Mouse (Mus musculus) heart, postnatal 25 days (tissue): Measurements from ENCODE around the gene Tmprss15. TPM values are rescaled to one million over a fixed set of nuclear protein-coding genes. Genes with fewer than 3 reads are reported as not detected.

ENCODE experiments used
- DNase-seq: peaks from one replicate; pipeline ENCODE4 v3.0.0; 2022; ENCODE audit warnings: low spot score
- intact Hi-C: fragments of 180-260 bp; cut with DNase I; formaldehyde crosslinking; loops from one replicate; pipeline ENCODE4 v1.15.1; 2025
- total RNA-seq, 2 experiments: library from RNA; stranded (reverse); gene quantifications; 2 replicates each; pipeline ENCODE4 v1.2.3; 2021

Gene Tmprss15
- total RNA-seq = not detected

DNA sequence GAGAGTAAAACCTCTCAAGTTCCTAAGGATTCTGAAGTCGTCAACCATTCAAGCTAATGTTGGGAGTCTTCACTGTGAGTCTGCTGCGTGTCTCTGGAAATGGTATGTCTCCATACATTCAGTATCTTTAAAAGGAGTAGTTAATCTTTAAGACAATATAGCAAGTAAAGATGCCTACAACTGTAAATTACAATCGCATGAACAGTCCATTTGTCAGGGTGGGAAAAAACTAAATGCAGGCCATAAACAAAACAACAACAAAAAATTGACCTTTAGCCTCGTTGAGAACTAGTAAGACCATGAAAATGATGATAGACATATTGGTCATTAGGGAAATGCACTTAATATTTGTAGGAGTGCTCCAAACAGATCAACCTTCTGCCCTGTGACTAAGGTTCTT is at the start of gene Tmprss15:
TSS of gene Tmprss15 (minus strand) at position 101 of the 400 bp plus-strand sequence.
- intact Hi-C loops = no loop called here
- no peak for DNase-seq

DNA sequence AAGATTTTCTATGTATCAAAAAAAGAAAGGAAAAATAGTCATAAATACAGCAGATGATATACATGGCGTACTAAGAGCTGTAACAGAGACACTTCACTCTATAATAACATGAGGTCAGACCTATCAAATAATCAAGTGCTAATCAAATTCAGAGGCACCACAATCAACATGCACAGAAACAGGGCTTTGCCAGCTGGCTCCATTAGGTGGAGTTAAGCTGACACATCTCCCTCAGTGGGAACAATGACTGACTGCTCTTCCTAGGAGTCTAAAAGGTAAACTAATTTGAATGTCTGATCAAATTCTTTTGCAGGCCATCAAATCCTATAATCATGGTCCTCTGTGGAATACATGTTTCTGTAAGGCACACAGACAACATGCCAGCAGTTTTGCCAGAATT is 24.0 kb upstream of the Tmprss15 start:
- no peak for DNase-seq
- intact Hi-C loops = no loop called here

DNA sequence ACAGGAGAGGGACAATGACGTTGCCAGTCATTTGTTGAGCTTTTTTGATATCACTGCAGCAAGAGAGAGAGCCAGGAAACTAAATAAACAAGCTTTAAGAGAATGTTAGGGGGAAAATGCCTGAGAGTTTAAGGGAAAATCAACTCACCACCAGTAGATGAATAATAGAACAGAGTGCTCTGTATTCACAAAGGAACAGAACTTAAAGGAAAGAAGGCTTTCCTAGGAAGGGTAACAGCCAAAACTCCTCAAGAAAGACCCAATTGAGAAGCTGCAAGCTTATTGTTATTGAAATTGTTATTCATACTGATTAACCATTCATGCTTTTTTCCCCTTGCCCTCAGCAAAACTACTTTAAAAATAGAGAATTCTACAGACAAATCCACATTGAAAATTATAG is 18.6 kb upstream of the Tmprss15 start:
- DNase-seq = no peak
- intact Hi-C loops = no loop called here

GRCm38 (mm10) chr16:79108969-79109368 is 18.1 kb upstream of the Tmprss15 start:
- DNase-seq = no peak
- intact Hi-C loops = no loop called here

GRCm38 (mm10) chr16:79100325-79100724 is 9.4 kb upstream of the Tmprss15 start:
- no peak for DNase-seq
- intact Hi-C loops = no loop called here

GRCm38 (mm10) chr16:79098321-79098720 is 7.4 kb upstream of the Tmprss15 start:
- intact Hi-C loops = no loop called here
- DNase-seq = no peak

DNA sequence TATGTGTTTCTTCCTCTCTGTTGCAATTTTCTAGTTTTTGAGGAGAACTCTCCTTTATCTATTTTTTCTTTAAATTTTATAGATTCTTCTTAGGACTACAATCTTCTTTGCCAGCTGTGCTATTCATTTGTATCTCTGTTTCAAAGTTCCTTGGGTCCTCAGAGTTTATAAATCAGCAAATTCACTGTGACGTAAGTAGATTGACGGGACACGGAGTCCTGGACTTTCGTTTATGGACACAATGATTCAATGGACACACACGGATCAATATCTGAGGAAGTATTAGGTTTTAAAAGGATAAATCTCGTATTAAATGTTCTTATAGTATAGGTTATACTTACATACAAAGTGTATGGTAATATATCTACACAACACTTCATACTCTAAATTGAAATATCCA is 4.3 kb downstream of the Tmprss15 start:
- no peak for DNase-seq
- intact Hi-C loops = no loop called here

DNA sequence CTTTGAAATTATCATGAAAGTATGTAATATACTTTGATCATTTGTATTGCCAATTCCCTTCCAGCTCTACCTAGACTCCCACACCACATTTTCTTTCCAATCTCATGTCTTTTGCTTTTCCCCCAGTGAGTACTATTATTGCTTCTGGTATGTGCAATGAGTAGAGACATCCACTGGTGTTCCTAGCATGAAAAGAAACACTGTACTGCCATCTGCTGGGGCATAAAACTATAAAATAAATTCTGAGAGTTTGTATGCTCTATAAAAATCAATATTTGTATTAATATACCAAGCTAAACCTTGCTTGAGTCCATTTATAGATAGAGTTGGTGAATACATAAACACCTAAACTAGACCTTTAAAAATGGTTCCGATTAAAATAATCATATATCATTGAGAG is 27.0 kb downstream of the Tmprss15 start:
- no peak for DNase-seq
- intact Hi-C loops = loop anchor here (5.0 kb wide), 1 partner anchor 92 kb away; no protein-coding TSS in a partner anchor

DNA sequence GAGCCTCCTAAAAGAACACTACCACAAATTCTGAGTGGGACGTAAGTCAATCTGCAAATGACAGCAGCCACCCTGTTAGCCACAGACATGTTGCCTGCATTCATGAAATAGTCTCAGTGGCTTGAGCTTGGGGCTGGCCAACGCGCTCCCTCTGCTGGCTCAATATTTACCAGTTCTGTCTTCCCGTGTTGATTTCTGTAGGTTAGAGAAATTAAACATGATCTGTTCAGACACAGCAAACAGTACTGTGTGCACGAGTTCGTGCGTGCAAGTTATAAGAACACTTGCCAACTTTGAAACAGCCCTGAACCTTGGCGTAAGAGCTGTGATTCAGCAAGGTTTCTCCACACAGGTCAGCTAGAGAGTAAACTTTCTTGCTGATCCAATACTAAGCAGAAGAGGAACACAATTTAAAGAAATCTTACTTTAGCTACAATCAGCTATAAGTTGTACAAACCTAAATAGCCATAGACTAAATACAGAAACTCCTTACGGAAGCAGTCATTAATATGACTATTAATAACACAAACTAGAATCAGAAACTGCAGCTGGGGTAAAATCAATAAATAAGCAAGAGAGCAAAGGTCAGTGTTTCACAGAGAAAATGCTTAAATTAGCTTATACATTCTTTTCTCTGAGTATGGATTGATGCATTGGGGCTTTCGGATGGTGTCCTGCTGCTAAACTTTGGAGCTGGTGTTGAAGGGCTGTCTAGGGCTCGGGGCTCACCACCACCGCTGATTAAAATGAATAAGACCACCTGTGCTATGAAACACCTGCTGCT is 31.9 kb downstream of the Tmprss15 start:
- intact Hi-C loops = no loop called here
- no peak for DNase-seq

DNA sequence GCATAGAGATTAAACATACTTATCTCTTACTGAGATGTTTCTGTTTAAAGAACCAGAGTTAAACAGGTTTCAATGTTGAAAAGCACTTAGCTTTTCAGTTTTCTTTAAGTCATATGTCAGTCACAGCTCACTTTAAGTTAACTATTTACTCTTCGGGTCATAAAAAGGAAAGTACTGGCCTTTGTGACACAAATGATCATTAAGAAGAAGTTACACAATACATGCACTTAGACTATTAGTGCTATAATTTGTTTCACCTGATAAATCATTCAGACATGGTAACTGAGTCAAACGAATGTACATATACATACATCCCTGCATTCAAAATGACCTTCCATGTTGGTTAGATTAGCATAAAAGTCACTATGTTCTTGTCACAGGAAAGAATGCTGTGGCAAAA is 58.3 kb downstream of the Tmprss15 start:
- intact Hi-C loops = no loop called here
- no peak for DNase-seq

GRCm38 (mm10) chr16:79002812-79003211 is 88.1 kb downstream of the Tmprss15 start:
- DNase-seq = no peak

GRCm38 (mm10) chr16:79001679-79002078 is 89.2 kb downstream of the Tmprss15 start:
- intact Hi-C loops = no loop called here
- no peak for DNase-seq

More at GRCm38 (mm10) chr16:79002812-79003211, 88.1 kb downstream of the Tmprss15 start:
- intact Hi-C loops = no loop called here

GRCm38 (mm10) chr16:78976384-78976783 is 114.5 kb downstream of the Tmprss15 start:
- DNase-seq = no peak
- intact Hi-C loops = no loop called here

GRCm38 (mm10) chr16:78974099-78974498 is 116.8 kb downstream of the Tmprss15 start:
- no peak for DNase-seq
- intact Hi-C loops = loop anchor here (5.0 kb wide), 1 partner anchor 88 kb away; no protein-coding TSS in a partner anchor

- DNase-seq = no peak
- intact Hi-C loops = no loop called here
Observed at GRCm38 (mm10) chr16:78969091-78969731, 121.7 kb downstream of the Tmprss15 start.

GRCm38 (mm10) chr16:78957434-78957833 is 133.5 kb downstream of the Tmprss15 start:
- DNase-seq = no peak
- intact Hi-C loops = no loop called here

DNA sequence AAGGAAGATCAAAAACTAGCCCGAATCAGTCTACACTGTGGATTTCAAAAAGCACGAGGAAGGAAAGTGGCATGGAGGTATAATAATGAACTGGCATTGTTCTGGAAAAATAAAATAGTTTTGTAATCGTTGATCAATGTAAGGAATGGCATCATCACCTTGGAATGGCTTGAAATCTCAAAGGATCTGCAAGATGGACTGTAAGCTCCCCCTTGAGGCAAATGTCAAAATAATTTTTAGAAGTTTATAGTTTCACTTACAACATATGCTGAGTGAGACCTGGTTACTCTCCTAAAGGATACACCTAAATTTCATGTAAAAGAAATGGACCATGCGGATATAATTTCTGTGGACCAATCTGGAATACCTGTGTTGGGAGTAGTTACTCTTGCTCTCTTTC is 140.5 kb downstream of the Tmprss15 start:
- intact Hi-C loops = loop anchor here (5.0 kb wide), 1 partner anchor 753 kb away; no protein-coding TSS in a partner anchor
- DNase-seq = no peak

- intact Hi-C loops = no loop called here
- DNase-seq = no peak
Observed at GRCm38 (mm10) chr16:78937755-78938154, 153.1 kb downstream of the Tmprss15 start.

GRCm38 (mm10) chr16:78934298-78934697 is 156.6 kb downstream of the Tmprss15 start:
- intact Hi-C loops = no loop called here
- DNase-seq = no peak

DNA sequence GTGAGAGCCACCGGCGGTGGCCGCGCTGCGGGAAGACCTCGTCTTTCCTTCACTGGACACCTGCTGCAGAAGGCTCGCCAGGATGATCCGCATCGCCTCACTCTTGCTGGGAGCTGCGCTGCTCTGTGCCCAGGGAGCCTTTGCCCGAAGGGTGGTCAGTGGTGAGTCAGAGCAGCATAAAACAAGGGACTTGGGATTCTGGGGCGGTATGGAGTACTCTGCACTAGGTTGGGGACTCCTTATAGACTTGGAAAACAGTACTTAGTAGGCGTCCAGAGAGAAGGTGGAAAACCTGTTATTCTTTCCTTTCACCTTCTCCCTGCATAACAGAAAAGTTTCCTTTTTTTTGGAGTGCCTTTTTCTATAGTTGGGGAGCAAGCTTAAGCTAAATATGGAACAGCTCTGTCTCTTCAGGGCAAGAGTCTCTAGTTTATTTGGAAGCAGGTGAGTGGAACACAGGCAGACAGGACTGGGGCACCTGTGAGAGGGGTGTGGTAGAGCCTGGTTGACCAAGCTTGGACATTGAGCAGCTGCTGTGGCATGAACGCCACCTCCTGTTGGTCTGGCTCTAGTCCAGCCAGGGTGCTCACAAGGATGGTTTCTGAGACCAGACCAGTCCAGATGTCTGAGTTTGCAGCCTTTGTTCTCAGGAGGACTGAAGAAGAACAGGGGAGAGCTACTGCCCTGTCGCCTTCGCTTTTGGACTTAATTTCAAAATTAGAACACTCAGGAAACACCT is 159.4 kb downstream of the Tmprss15 start:
- DNase-seq = no peak
- intact Hi-C loops = no loop called here
